Mouse (Mus musculus): ENCODE data around the gene Bub3.

DNA sequence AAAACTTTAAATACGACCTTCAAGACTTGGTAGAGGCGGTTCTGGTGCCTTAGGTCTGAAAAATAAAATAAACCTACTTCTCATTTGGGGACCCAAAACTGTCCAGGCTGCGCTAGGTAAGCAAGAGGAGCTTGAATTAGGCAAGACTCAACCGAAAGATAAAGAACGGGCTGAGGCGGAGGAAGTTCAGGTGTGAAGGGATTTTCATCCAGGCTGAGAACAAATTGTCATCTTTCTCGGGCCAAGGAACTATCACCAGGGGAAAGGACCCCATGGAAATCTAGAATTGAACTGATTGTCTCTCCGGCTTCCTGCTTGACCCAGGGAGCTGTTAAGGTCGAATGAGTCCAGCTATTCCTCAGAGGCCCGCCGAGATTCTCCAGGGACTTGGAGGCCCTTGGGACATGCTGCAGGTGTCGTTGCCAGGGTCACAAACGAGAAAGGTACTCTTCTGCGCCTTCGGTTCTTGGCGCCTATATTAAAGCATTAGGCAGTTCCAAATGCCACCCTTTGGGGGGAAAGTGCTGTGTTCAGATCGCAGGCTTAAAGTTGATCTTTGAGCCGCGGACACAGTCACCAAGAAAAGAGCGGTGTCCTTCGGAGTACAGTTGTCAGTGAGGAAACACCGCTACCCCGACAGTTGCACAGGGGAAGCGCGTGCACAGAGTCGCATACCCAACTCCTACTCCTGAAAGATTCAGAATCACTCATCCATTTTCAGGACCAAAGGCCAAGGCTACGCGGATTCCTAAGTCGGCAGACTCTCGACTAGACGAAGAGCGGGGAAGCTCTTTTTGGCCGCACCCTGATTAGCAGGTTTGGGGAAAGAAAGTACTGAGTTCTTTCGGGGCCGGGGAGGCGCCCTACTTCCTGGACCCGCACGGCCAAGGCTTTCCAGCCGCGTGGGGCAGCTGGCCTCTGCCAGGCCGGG lies 18.6 kb upstream of the Bub3 start:
- TF ChIP-seq CTCF (IDR thresholded peaks at IDR 0.05; ENCODE audit: low read depth) (no peak), EP300 (IDR thresholded peaks at IDR 0.05; ENCODE audit: low read depth) (no peak)

Data from heart, postnatal 0 days (tissue).